Mouse (Mus musculus) mesoderm, embryonic 11.5 days (tissue): ENCODE measurements around the gene Denr.

Experiments
- DNase-seq: peaks from one replicate; pipeline ENCODE4 v3.0.0-alpha.2; 2012; ENCODE audit warnings: low read depth, low spot score

Gene Denr

GRCm38 (mm10) chr5:123969216-123969615, 62.2 kb downstream of the Denr start:
- DNase-seq = no peak

GRCm38 (mm10) chr5:123970576-123970975, 63.6 kb downstream of the Denr start:
- DNase-seq = no peak

GRCm38 (mm10) chr5:123972453-123972852, 65.5 kb downstream of the Denr start:
- no peak for DNase-seq

- DNase-seq = peak; percentile 54
Measured at GRCm38 (mm10) chr5:123973299-123974178, 66.6 kb downstream of the Denr start, which contains the start of gene Hip1r. TSS of gene Hip1r (plus strand) at chr5:123973628.

GRCm38 (mm10) chr5:123974179-123974485, 67.2 kb downstream of the Denr start:
- DNase-seq = no peak

GRCm38 (mm10) chr5:123974616-123975111, 67.7 kb downstream of the Denr start:
- no peak for DNase-seq

GRCm38 (mm10) chr5:123975668-123976180, 68.7 kb downstream of the Denr start:
- no peak for DNase-seq

- DNase-seq = no peak
Measured at GRCm38 (mm10) chr5:123977231-123977630, 70.3 kb downstream of the Denr start.

- DNase-seq = no peak
Measured at GRCm38 (mm10) chr5:123978131-123978530, 71.2 kb downstream of the Denr start.
